Mouse (Mus musculus) monocyte, adult 5-6 weeks (primary cell): ENCODE data around the gene Coa7. TPM values are rescaled to one million over a fixed set of nuclear protein-coding genes. Genes with fewer than 3 reads are reported as not detected.
"Not testable (repeated sequence)": the region's sequence is repeated elsewhere in the genome, so short reads cannot be mapped to it uniquely, and the experiment has no call there.

Source experiments
- ATAC-seq: fragments of 153-309, 156-312 bp; replicated peaks from 2 replicates; pipeline ENCODE4 v1.8.0; 2017; ENCODE audit warnings: mild to moderate bottlenecking; ENCODE audit not compliant: low TSS enrichment, insufficient number of reproducible peaks, severe bottlenecking, poor library complexity, low FRiP score
- total RNA-seq: library from RNA; stranded (forward); fragments of 200-1000, 200-491, 200-594 nt; gene quantifications from 3 replicates; pipeline ENCODE4 v1.2.3, GENCODE M21; 2017

Gene Coa7
- total RNA-seq, 1 experiment from 2014 or later = 5.1 TPM

DNA sequence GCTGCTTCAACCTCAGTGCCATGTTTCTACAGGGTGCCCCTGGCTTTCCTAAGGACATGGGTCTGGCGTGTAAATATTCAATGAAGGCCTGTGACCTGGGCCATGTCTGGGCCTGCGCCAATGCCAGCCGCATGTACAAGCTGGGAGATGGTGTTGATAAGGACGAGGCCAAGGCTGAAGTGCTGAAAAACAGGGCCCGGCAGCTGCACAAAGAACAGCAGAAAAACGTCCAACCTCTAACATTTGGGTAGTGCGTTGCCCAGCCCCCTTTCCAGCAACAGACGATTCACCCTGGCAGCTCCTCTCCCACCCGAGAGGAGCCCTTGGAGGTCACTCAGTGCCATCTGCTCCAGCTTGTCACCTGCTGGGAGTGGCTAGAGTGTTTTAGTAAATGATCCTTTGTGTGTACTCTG is 10.4 kb downstream of the Coa7 start:
- ATAC-seq = no peak

DNA sequence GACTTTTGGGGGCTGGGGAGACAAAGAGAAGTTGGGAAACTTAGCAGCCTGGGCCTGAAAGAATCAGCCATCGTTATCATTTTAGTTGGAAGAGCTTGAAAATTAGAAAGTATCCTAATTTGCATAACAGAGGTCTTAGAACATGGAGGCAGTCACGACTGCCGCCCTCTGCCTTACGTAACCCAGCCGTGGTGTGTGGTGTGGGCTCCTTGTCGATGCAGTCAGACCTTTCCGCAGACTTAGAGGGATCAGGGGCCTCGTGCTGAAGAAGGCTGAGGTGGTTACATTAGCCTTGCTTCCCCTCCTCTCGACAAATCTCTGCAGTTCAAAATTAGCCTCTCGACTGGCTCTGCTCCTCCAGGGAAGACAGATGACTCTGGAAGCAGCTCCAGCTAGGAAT is 10.9 kb downstream of the Coa7 start:
- ATAC-seq = no peak

DNA sequence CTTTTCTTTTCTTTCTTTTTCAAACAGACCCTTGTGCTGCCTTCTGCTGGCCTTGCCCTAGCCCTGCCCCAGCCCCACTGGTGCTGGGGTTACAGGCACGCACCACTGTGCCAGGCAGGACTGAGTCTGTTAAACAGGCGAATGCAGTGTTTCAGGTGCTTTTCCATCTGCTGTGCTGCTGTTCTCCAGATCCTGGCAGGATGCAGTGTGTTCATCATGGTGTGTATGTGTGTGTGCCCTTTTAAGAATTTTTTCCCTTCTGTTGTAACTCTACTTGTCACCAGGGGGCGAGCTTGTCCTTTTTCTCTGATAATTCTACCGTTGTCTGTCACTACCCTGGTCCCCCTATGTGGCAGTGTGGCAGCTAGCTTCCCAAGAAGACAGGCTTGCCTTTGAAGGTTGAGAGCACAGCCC is 11.3 kb downstream of the Coa7 start:
- ATAC-seq = peak; percentile 80

DNA sequence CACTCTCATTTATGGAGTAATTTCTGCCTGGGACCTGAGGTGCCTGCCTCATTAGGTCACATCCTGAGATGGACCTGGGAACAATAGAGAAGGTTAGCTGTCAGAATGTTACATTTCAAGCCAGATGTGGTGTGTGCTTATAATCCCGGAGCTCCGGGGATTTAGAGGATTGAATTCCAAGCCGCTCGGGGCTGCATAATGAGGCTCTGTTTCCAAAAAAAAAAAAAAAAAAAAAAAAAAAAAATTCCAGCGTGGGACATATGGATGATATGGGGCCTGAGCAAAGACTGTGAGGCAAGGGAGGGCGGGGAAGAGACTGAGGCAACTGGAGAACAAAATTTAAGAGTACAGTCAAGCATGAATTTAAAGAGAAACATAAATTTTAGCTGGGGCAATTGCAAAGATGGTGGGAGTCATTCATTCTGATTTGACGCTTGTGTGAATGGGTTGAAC is 16.7 kb downstream of the Coa7 start:
- no peak for ATAC-seq

DNA sequence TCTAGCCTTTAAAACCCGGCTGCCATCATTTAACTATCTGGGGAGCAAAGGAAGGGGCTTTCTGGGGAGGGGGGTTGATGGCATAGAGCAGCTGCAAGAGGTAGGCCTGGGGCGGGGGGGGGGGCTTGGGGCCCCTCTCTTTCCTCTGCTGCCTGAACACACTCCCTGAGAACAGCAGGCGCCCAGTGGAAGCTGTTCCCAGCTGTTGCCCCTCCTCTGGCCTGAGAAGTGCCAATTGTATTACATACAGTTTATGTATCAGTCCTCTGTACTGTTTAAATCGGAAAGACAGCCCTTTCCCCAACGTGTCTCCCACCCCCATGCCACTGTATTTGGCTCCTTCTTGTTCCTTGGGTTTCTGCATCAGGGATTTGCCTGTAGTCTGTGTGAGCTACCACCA is 17.9 kb downstream of the Coa7 start:
- ATAC-seq = no peak

DNA sequence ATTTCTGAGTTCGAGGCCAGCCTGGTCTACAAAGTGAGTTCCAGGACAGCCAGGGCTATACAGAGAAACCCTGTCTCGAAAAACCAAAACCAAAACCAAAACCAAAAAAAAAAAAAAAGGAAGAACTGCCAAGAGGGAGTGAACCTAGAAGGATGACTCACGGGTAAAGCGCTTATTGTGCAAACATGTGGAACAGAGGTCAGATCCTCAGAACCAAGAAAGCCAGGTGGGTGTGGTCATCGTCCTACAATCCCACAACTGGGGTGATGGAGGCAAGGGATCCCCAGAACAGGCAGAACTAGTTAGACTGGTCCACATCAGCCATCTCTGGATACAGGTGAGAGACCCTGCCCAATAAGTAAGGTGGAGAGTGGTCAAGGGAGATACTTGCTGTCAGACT is 19.2 kb downstream of the Coa7 start:
- ATAC-seq = peak; percentile 87

DNA sequence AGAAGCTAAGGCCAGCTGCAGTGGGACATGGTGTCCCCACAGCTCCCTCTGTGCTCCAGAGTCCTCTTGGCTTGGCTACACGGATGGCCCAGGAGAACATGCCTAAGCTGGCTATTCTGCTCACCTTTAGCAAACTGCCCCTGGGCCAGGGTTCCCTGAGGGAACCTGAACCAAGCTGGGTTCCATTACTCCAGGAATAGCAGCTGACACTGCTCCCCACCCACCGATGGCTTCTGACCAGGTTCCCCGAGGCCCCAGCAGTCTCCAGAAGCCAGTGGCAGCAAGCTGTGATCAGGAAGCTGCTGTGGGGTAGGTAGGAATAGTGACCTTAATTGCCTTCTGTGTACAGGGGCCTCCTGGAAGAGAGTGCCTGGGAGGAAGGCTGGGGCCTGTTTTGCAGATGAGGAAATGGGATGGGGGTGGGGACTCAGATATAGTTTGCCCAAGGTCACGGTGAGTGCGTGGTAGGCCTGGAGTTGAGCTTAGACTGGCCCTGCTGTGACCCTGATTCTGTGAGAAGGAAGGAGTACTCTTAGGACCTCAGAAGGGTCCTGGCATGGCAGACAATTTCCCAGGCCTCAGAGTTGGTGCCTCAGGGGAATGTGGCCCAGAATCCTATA is 20.4 kb downstream of the Coa7 start:
- peak; percentile 37 for ATAC-seq

DNA sequence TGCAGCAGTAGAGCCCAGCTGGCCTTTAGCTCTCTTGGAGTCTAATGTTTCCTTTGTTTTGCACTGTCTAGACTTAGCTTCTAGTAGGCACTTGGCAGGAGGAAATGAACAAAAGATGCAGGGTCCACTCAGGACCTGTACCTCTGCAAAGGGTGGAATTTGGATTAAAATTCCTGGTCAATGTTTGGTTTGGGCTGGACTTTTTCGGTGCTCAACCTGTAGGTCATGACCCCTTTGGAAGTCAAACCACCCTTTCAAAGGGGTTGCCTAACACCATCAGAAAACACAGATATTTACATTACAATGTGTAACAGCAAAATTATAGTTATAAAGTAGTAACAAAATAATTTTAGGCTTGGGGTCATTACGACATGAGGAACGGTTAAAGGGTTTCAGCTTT is 21.1 kb downstream of the Coa7 start:
- no peak for ATAC-seq

DNA sequence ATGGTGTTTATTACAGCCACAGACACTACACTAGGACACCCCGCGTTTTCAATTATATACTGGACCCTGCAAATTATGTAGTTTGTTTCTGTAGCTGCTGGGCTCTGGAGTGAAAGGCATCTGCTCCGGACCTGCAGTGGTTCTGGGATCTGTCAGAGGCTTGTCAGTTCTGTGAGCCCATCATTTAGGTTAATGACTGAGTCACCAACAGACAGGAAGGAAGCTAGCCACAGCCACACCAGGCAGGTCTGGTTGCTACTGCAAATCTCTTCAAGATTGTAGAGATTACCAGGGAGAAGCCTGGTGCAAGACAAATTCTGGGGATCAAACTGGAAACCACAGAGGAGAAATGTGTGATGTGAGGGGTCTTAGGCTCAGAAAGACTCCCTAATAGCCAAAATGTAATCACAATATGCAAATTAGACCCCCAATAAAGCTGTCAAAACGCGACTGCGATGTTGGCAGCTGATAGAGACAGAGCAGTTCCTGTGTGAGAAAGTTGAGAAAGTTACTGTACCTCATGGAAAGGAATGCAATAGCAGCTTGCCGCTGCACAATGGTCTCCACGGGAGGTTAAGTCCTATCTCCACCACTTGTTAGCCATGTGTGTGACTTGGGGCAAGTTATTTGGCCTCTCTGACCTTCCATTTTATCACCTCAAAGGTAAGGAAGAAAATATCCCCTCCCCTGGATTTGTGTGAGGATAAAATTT is 22.1 kb downstream of the Coa7 start:
- ATAC-seq = no peak; the same call in 1 of the 2 replicates

DNA sequence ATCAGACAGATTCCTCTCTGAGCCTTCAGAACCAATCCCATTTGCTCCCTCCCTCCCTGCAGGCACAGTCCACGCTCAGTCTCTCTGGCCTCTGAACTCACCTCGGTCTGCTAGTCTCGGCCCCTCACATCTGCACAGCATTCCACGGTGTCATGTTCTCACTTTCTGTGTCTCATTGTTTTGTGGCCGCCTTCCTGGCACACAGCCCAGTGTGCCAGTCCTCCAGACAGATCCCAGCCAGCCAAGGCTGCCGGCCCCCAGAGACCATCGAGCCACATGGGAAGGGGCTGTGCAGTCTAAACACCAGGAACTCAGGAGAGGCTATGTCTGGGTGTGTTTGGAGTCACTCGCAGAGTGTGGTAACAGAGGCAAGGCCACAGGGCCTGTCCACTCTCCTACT is 22.9 kb downstream of the Coa7 start:
- ATAC-seq = no peak

DNA sequence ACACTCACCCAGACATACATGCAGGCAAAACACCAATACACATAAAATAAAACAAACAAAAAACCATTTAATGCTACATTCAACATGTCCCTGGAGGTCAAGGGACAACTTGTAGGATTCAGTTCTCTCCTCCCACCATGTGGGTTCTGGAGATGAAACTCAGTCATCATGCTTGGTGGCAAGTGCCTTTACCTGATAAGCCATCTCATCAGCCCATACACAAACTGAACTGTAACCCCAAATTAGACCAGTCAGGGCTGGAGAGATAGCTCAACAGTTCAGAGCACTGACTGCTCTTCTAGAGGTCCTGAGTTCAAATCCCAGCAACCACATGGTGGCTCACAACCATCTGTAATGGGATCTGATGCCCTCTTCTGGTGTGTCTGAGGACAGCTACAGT is 25.7 kb downstream of the Coa7 start:
- ATAC-seq = not testable (repeated sequence)

DNA sequence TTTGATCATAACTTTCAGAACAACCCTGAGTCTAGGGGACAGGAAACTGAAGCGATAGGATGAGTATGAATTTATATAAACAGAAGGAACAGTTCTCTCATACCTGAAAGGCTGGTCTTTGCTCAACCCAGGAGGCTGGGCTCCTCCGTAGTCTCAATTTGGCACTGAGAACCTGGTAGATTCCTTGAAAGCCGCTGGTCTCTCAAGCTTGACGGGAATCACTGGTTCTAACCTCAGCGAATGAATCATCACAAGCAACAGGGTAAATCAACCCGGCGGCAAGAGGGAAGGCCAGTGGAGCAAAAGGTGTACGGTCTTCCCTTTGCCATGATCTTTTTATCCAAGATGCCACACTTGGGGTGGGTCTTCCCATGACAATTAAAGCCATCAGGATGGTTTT is 29.5 kb downstream of the Coa7 start:
- ATAC-seq = no peak

DNA sequence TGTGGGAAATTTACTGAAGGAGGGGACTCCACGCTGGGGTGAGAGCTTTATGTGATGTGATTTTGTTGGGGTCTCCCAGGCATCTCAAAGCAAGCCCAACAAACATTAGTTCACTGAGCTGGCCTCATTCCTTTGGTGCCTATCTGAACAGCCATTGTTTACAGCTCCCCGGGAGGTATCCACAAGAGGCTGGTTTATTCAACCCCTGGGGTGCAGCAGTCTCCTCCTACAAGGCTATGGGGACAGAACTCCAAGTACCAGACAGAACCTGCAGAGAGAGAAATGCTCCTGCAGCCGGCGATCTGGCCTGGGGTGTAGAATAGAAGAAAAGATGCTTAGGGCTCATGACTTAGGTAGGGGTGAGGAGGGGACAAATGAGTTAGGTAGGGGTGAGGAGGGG is 30.6 kb downstream of the Coa7 start:
- ATAC-seq = no peak

DNA sequence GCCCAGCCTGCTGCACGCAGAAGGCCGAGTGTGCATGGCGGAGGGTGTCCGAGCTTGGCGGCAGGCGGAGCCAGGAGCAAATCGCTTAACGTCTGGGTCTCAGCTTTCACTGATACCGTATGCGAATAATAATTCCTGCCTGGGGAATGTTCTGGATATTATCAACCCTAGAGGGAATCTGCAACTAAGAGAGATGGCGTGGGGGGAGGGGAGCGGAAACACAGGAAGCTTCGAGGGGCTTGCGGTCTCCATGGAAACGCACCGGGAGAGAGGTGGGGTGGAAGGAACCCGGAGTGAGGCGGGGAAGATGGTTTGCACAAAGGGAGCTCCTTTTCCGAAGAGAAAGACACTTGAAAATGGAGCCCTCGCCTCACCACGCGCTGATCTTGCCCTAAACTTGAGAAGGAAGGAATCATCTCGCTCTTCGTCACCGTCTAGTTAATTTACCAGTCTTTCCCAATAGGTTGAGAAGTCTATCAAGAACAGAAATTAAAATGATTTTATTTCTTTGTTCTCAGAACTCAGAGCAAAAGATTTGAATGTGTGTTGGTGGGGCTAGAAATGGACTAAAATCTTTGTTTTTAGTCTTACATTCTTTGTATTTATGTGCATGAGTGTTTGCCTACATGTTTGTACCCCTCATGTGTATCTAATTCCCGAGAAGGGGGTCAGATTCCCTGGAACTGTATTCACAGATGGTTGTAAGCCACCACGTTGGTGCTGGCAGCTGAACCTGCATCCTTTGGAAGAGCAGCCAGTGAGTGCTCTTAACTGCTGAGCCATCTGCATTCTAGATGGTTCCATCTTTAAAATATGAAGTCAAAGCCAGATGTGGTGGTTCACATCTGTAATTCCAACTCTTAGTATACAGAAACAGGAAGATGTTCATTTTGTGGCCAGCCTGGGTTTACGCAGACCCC is 32.5 kb downstream of the Coa7 start:
- ATAC-seq = no peak

DNA sequence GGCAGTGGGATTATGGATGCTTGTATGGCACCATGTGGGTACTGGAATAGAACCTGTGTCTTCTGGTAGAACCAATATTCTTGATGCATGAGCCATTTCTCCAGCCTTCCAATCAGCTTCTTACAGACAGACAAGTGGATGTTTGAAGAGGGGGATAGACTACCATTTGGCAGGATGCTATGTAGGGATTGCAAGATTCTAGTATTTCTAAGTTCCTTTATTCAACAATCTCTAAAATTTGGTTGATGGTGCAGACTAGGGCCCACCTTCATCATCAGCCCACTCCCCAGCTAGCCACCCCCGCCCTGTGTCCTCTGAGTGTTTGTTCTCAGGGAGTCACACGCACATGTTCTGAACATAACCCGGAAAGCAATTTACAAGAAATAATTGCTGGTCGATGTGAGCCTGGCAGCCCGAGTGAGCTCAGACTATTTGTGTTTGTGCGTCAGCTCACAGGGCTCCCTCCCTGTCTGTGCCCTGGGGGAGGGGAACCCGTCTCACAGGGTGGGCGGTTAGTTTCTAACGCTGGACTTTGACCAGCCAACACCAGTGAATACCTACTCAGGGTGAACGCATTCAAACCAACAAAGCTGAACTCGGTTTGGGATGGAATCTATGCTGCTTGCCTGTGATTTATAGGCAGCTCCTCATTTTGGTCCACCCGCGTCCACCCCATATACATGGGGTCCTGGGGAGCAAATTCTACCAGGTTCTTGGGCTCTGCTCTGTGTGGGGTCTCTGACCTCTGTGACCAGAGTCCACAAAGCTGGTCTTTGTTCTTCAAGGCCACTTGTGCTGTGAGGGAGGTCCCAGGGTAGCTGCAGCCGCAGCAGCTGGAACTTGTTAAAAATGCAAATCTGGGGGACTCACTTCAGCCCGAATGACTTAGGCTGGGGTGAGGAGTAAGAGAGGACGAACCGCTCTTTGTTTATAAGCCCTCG is 34.7 kb downstream of the Coa7 start:
- no peak for ATAC-seq

DNA sequence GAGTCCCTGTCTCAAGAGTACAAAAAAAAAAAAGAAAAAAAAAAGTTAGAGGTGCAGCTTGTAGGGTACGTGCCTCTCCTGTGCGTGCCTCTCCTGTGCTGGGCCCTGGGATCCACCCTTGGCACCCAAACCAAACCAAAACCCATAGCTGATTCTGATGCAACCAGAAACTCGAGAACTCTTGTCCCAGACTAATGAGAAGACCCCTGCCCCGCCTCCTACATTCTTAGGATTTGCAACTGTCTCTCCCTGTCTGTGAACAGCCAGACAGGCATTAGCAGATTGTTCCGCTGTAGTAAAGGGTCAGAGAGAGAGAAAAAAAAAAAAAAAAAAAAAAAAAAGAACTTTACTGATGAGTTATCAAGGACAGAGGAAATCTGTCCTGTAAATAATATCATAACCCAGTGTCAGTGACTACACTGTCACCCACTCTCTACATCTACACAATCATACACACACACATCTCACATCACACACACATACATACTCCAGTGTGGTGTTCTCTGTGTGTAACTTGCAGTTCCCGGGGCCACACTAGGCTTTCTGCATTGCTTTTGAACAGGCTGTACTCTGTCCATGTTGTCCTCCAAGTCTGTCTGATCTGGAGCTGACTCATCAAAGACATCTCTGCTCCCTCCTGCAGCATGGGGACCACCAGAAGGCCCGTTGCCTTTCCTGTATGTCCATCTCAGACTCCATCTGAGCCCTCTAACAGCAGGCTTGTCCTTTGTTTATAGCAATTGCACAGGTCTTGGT is 35.6 kb downstream of the Coa7 start:
- no peak for ATAC-seq

DNA sequence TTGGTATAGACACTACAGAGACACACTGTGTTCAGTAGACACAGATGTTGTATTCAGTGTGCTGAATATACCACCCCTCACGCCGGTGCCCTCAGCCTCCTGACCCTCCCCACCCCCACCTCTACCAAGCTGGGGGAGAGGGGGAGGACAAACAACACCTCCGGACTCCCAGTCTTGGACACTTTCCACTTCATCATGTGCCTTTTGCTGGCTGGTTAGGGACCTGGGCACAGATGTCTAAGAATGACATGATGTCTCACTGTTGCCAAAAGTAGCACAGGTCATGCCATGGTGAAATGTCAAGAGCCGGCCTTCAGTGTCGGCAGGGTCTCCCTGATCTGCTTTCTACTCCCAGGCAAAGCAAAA is 36.2 kb downstream of the Coa7 start:
- no peak for ATAC-seq

DNA sequence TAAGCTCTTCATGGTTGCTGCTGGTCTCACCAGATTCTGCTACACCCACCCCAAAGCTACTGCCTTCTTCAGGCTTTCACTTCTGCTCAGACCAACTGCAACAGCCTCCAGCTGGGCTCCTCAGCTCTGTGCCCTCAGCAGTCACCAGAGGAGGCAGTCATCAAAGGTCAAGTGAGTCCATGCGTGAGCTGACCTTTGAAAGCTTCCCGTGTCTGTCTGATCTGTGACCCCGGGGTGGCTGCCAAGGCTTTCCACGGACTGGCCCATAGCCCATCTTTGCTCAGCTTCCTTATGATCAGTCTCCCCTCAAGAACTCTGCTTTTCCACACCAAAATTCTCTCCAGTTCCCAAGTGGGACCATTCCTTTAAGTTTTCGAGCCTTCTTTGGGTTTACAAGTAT is 41.3 kb downstream of the Coa7 start:
- ATAC-seq = peak; percentile 94
